Mouse (Mus musculus) limb, embryonic 14.5 days (tissue): ENCODE results near the gene Dusp6. TPM values are rescaled to one million over a fixed set of nuclear protein-coding genes. Genes with fewer than 3 reads are reported as not detected.

ENCODE experiments used
- ATAC-seq: fragments of 200-750 bp; cut with Nextera tagmentation; 2 replicates; pipeline ENCODE4 v1.8.0; 2017; ENCODE audit warnings: low read depth, moderate number of reproducible peaks, moderate TSS enrichment; ENCODE audit not compliant: low FRiP score
- DNase-seq: peaks from one replicate; pipeline ENCODE4 v3.0.0-alpha.2; 2015; ENCODE audit warnings: low spot score
- H3K27ac ChIP-seq: fragments of 300-500 bp; sonication (generic); replicated peaks from 2 replicates; pipeline ENCODE4 v1.5.1; 2014; ENCODE audit warnings: low read depth, mild to moderate bottlenecking, low read length, moderate library complexity, mixed read lengths
- H3K27me3 ChIP-seq: fragments of 300-500 bp; sonication (generic); 2 replicates; pipeline ENCODE4 v1.6.1; 2014; ENCODE audit warnings: low read length, mixed read lengths; ENCODE audit not compliant: control insufficient read depth, insufficient read depth
- H3K36me3 ChIP-seq: fragments of 300-500 bp; sonication (generic); 2 replicates; pipeline ENCODE4 v1.6.1; 2014; ENCODE audit warnings: mild to moderate bottlenecking, low read length, moderate library complexity, mixed read lengths; ENCODE audit not compliant: control insufficient read depth, insufficient read depth
- H3K4me1 ChIP-seq: fragments of 300-500 bp; sonication (generic); 2 replicates; pipeline ENCODE4 v1.6.1; 2014; ENCODE audit warnings: antibody characterized with exemption, low read length, mixed read lengths; ENCODE audit not compliant: control insufficient read depth, insufficient read depth
- H3K4me2 ChIP-seq: fragments of 300-500 bp; sonication (generic); replicated peaks from 2 replicates; pipeline ENCODE4 v1.6.1; 2014; ENCODE audit warnings: low read depth, mild to moderate bottlenecking, low read length, moderate library complexity; ENCODE audit not compliant: severe bottlenecking
- H3K4me3 ChIP-seq: fragments of 300-500 bp; sonication (generic); replicated peaks from 2 replicates; pipeline ENCODE4 v1.5.1; 2014; ENCODE audit warnings: low read length
- H3K9ac ChIP-seq: fragments of 300-500 bp; sonication (generic); 2 replicates; pipeline ENCODE4 v1.6.1; 2014; ENCODE audit warnings: mild to moderate bottlenecking, low read depth, low read length, moderate library complexity; ENCODE audit not compliant: severe bottlenecking
- H3K9me3 ChIP-seq: fragments of 300-500 bp; sonication (generic); 2 replicates; pipeline ENCODE4 v1.6.1; 2016; ENCODE audit warnings: low read length; ENCODE audit not compliant: control insufficient read depth
- POLR2A ChIP-seq: fragments of 200-500 bp; IDR thresholded peaks from 2 replicates; pipeline ENCODE4 v1.8.0; 2012; ENCODE audit warnings: inconsistent platforms, mild to moderate bottlenecking, moderate library complexity, borderline replicate concordance; ENCODE audit not compliant: insufficient read depth, insufficient read length; ENCODE audit errors: extremely low read depth
- WGBS: fragments of 180-500 bp; shearing (Covaris S2); extraction: QIAGEN DNeasy Blood & Tissue Kit; methylation state at CpG from one replicate; pipeline ENCODE4 v1.1.7; 2014; 5-methylcytosine and 5-hydroxymethylcytosine counted together
- polyA plus RNA-seq, 2 experiments: library from polyadenylated mRNA; depleted of rRNA in 1 of 2; stranded (reverse) in 1 of 2; unstranded in 1 of 2; fragments of >200 nt; fragmentation: Nextera tagmentation in 1 of 2; extraction: Ambion mirVana in 1 of 2; gene quantifications; 2 replicates each; pipeline versions ENCODE4 v1.2.1 to v1.2.3; 2012 to 2014

The Dusp6 gene
- polyA plus RNA-seq, 2 experiments = 60.2 to 67.7 TPM

GRCm38 (mm10) chr10:99224218-99224617, 38.8 kb upstream of the Dusp6 start:
- H3K27me3 ChIP-seq = no peaks in the 10 kb centered on the region
- peaks cover 20% of the 10 kb centered on the region for H3K4me1 ChIP-seq
- H3K4me3 ChIP-seq = no peak overlapping the region
- DNase-seq (no peak), ATAC-seq (no peak)
- no peak for TF ChIP-seq POLR2A
- H3K4me2 ChIP-seq = no peak overlapping the region
- H3K36me3 ChIP-seq = no peaks in the 10 kb centered on the region
- no peaks in the 10 kb centered on the region for H3K9me3 ChIP-seq
- H3K9ac ChIP-seq = no peak overlapping the region
- no peak overlapping the region for H3K27ac ChIP-seq
- 46% methylated on average over 3 of the region's 3 CpGs for WGBS

GRCm38 (mm10) chr10:99226782-99227181, 36.2 kb upstream of the Dusp6 start:
- WGBS = 95% methylated on average over 5 of the region's 5 CpGs
- H3K4me1 ChIP-seq = peaks cover 24% of the 10 kb centered on the region
- H3K4me3 ChIP-seq = no peak overlapping the region
- no peaks in the 10 kb centered on the region for H3K27me3 ChIP-seq
- H3K27ac ChIP-seq = no peak overlapping the region
- TF ChIP-seq POLR2A = no peak
- no peak for ATAC-seq
- H3K4me2 ChIP-seq = no peak overlapping the region
- H3K36me3 ChIP-seq = no peaks in the 10 kb centered on the region
- no peak overlapping the region for H3K9ac ChIP-seq
- DNase-seq = no peak
- H3K9me3 ChIP-seq = no peaks in the 10 kb centered on the region

- TF ChIP-seq POLR2A = no peak
- 24% methylated on average over 17 of the region's 17 CpGs for WGBS
- ATAC-seq (no peak), DNase-seq (peak; percentile 17)
- H3K36me3 ChIP-seq = no peaks in the 10 kb centered on the region
- no peaks in the 10 kb centered on the region for H3K9me3 ChIP-seq
- H3K27me3 ChIP-seq = no peaks in the 10 kb centered on the region
- peaks cover 24% of the 10 kb centered on the region for H3K4me1 ChIP-seq
- H3K4me3 ChIP-seq = no peak overlapping the region; the same call in 1 of the 2 replicates
- H3K27ac ChIP-seq = peak overlapping the region; percentile 22; the same call in 1 of the 2 replicates
- H3K4me2 ChIP-seq = peak overlapping the region; percentile 39
- no peak overlapping the region for H3K9ac ChIP-seq
Measured at GRCm38 (mm10) chr10:99227968-99228864, 34.8 kb upstream of the Dusp6 start.

- H3K4me3 ChIP-seq = peak overlapping the region; percentile 13
- 4% methylated on average over 16 of the region's 16 CpGs for WGBS
- peak; percentile 34; the same call in 1 of the 2 replicates for ATAC-seq
Measured at GRCm38 (mm10) chr10:99229031-99229684, 33.9 kb upstream of the Dusp6 start.

GRCm38 (mm10) chr10:99232518-99233227, 30.4 kb upstream of the Dusp6 start:
- no peaks in the 10 kb centered on the region for H3K27me3 ChIP-seq

More at GRCm38 (mm10) chr10:99229031-99229684, 33.9 kb upstream of the Dusp6 start:
- DNase-seq = peak; percentile 28
- peaks cover 22% of the 10 kb centered on the region for H3K4me1 ChIP-seq
- peak overlapping the region; percentile 28; the same call in 1 of the 2 replicates for H3K9ac ChIP-seq
- no peak for TF ChIP-seq POLR2A
- H3K27me3 ChIP-seq = no peaks in the 10 kb centered on the region
- no peaks in the 10 kb centered on the region for H3K9me3 ChIP-seq
- H3K4me2 ChIP-seq = peak overlapping the region; percentile 39
- H3K36me3 ChIP-seq = no peaks in the 10 kb centered on the region
- 0 out of 2 replicates have a peak overlapping the region, but pooled peaks have one; percentile 26 for H3K27ac ChIP-seq

More at GRCm38 (mm10) chr10:99232518-99233227, 30.4 kb upstream of the Dusp6 start:
- H3K4me1 ChIP-seq = peaks cover 22% of the 10 kb centered on the region
- WGBS = 72% methylated on average over 7 of the region's 7 CpGs
- H3K4me2 ChIP-seq = no peak overlapping the region
- H3K27ac ChIP-seq = no peak overlapping the region
- ATAC-seq (no peak), DNase-seq (no peak)
- H3K36me3 ChIP-seq = no peaks in the 10 kb centered on the region
- no peak for TF ChIP-seq POLR2A
- H3K9me3 ChIP-seq = no peaks in the 10 kb centered on the region
- H3K4me3 ChIP-seq = no peak overlapping the region
- H3K9ac ChIP-seq = no peak overlapping the region
